Mouse (Mus musculus) ovary, postnatal 14 days (tissue): ENCODE data around the gene Npr2.
A peak's percentile ranks its signal among the peaks of the same experiment; 100 is the strongest.
"Not testable (repeated sequence)": the region's sequence is repeated elsewhere in the genome, so short reads cannot be mapped to it uniquely, and the experiment has no call there.

Experiments used
- DNase-seq: peaks from one replicate; pipeline ENCODE4 v3.0.0; 2022; ENCODE audit warnings: low spot score

Gene Npr2

GRCm38 (mm10) chr4:43631046-43631955 lies at the start of gene Npr2:
Gene Npr2 (plus strand): TSS chr4:43631935.
- peak; percentile 33 for DNase-seq

GRCm38 (mm10) chr4:43582241-43582640 lies 49.5 kb upstream of the Npr2 start:
- no peak for DNase-seq

- DNase-seq = no peak
Measured at GRCm38 (mm10) chr4:43583421-43583820, 48.3 kb upstream of the Npr2 start.

GRCm38 (mm10) chr4:43584444-43585416 lies 47.0 kb upstream of the Npr2 start, which contains the start of gene Msmp:
Gene Msmp (minus strand): TSS chr4:43584494.
- DNase-seq = no peak

- no peak for DNase-seq
Measured at GRCm38 (mm10) chr4:43585682-43586081, 46.1 kb upstream of the Npr2 start.

GRCm38 (mm10) chr4:43586411-43586810 lies 45.3 kb upstream of the Npr2 start:
- DNase-seq = no peak

- no peak for DNase-seq
Measured at GRCm38 (mm10) chr4:43587681-43588080, 44.1 kb upstream of the Npr2 start.

- no peak for DNase-seq
Measured at GRCm38 (mm10) chr4:43591543-43591942, 40.2 kb upstream of the Npr2 start.

- no peak for DNase-seq
Measured at GRCm38 (mm10) chr4:43591961-43592360, 39.8 kb upstream of the Npr2 start.

- DNase-seq = no peak
Measured at GRCm38 (mm10) chr4:43593453-43593852, 38.3 kb upstream of the Npr2 start.

GRCm38 (mm10) chr4:43596597-43596996 lies 35.1 kb upstream of the Npr2 start:
- DNase-seq = not testable (repeated sequence)

- DNase-seq = no peak
Measured at GRCm38 (mm10) chr4:43598200-43598599, 33.5 kb upstream of the Npr2 start.

GRCm38 (mm10) chr4:43598650-43599380 lies 32.9 kb upstream of the Npr2 start:
- no peak for DNase-seq

GRCm38 (mm10) chr4:43600195-43600934 lies 31.4 kb upstream of the Npr2 start:
- no peak for DNase-seq

- DNase-seq = no peak
Measured at GRCm38 (mm10) chr4:43604099-43604498, 27.6 kb upstream of the Npr2 start.

- DNase-seq = no peak
Measured at GRCm38 (mm10) chr4:43604751-43605685, 26.7 kb upstream of the Npr2 start.

GRCm38 (mm10) chr4:43612534-43612933 lies 19.2 kb upstream of the Npr2 start:
- DNase-seq = no peak

GRCm38 (mm10) chr4:43613060-43613730 lies 18.5 kb upstream of the Npr2 start:
- no peak for DNase-seq

GRCm38 (mm10) chr4:43620146-43620778 lies 11.5 kb upstream of the Npr2 start:
- DNase-seq = no peak
